Mouse (Mus musculus) adrenal gland, postnatal 36 days (tissue): ENCODE data around the gene Pim3. TPM values are rescaled to one million over a fixed set of nuclear protein-coding genes. Genes with fewer than 3 reads are reported as not detected.

Experiments
- total RNA-seq, 2 experiments: library from RNA; stranded (reverse); gene quantifications; 2 replicates each; pipeline ENCODE4 v1.2.3; 2021

Gene Pim3
- total RNA-seq, 2 experiments from 2014 or later: 123 to 134 TPM

Other genes with a start within 250 kb of the Pim3 start
- gene Brd1, start 128.0 kb upstream of the Pim3 start, total RNA-seq: 10 to 100 TPM; 54.0 to 65.9 TPM
- gene Zbed4, start 110.5 kb upstream of the Pim3 start, total RNA-seq: 10 to 100 TPM in 1 of 2 experiments, 1 to 10 TPM in 1; 9.6 to 11.3 TPM
- 10 to 100 TPM; 14.1 to 18.9 TPM for gene Alg12, start 42.9 kb upstream of the Pim3 start, total RNA-seq
- gene Creld2, start 42.5 kb upstream of the Pim3 start, total RNA-seq: 10 to 100 TPM; 40.1 to 52.8 TPM
- under 1 TPM in 1 of 2 experiments, not detected in 1; 0.46 TPM for gene Ttll8, start 92.2 kb downstream of the Pim3 start, total RNA-seq
- not detected for gene Mlc1, start 116.8 kb downstream of the Pim3 start, total RNA-seq
- gene Mov10l1, start 120.7 kb downstream of the Pim3 start, total RNA-seq: not detected
- under 1 TPM; 0.56 to 0.99 TPM for gene Panx2, start 197.5 kb downstream of the Pim3 start, total RNA-seq
- 10 to 100 TPM; 41.7 to 43.4 TPM for gene Trabd, start 212.9 kb downstream of the Pim3 start, total RNA-seq
- 10 to 100 TPM; 29.8 to 44.9 TPM for gene Selenoo, start 226.9 kb downstream of the Pim3 start, total RNA-seq